Mouse (Mus musculus) embryonic facial prominence, embryonic 14.5 days (tissue): Measurements from ENCODE around the gene Ptpn6. TPM values are rescaled to one million over a fixed set of nuclear protein-coding genes. Genes with fewer than 3 reads are reported as not detected.

Experiments
- ATAC-seq: fragments of 200-750 bp; cut with Nextera tagmentation; 2 replicates; pipeline ENCODE4 v1.8.0; 2017; ENCODE audit warnings: low read depth, moderate number of reproducible peaks, moderate TSS enrichment
- DNase-seq: peaks from one replicate; pipeline ENCODE4 v3.0.0-alpha.2; 2015; ENCODE audit warnings: low spot score
- H3K27ac ChIP-seq: fragments of 300-500 bp; sonication (generic); replicated peaks from 2 replicates; pipeline ENCODE4 v1.5.1; 2014; ENCODE audit warnings: low read depth, mild to moderate bottlenecking, low read length, moderate library complexity
- H3K27me3 ChIP-seq: fragments of 300-500 bp; sonication (generic); replicated peaks from 2 replicates; pipeline ENCODE4 v1.6.1; 2014; ENCODE audit warnings: low read length; ENCODE audit not compliant: control insufficient read depth, insufficient read depth
- H3K36me3 ChIP-seq: fragments of 300-500 bp; sonication (generic); 2 replicates; pipeline ENCODE4 v1.6.1; 2014; ENCODE audit warnings: low read length, mixed read lengths; ENCODE audit not compliant: control insufficient read depth, insufficient read depth
- H3K4me1 ChIP-seq: fragments of 300-500 bp; sonication (generic); 2 replicates; pipeline ENCODE4 v1.6.1; 2014; ENCODE audit warnings: antibody characterized with exemption, low read length; ENCODE audit not compliant: control insufficient read depth, insufficient read depth
- H3K4me2 ChIP-seq: fragments of 300-500 bp; sonication (generic); 2 replicates; pipeline ENCODE4 v1.6.1; 2014; ENCODE audit warnings: low read depth, mild to moderate bottlenecking, low read length, moderate library complexity, mixed read lengths
- H3K4me3 ChIP-seq: fragments of 300-500 bp; sonication (generic); 2 replicates; pipeline ENCODE4 v1.5.1; 2014; ENCODE audit warnings: low read depth, mild to moderate bottlenecking, low read length
- H3K9ac ChIP-seq: fragments of 300-500 bp; sonication (generic); 2 replicates; pipeline ENCODE4 v1.6.1; 2014; ENCODE audit warnings: low read depth, mild to moderate bottlenecking, low read length, moderate library complexity, mixed read lengths
- H3K9me3 ChIP-seq: fragments of 300-500 bp; sonication (generic); 2 replicates; pipeline ENCODE4 v1.6.1; 2016; ENCODE audit warnings: low read length; ENCODE audit not compliant: control insufficient read depth
- WGBS: fragments of 180-500 bp; shearing (Covaris S2); extraction: QIAGEN DNeasy Blood & Tissue Kit; methylation state at CpG from one replicate; pipeline ENCODE4 v1.1.7; 2014; 5-methylcytosine and 5-hydroxymethylcytosine counted together
- polyA plus RNA-seq: library from polyadenylated mRNA; unstranded; fragments of >200 nt; fragmentation: Nextera tagmentation; extraction: Ambion mirVana; gene quantifications from 2 replicates; pipeline ENCODE4 v1.2.1, GENCODE M21; 2014

Ptpn6 gene
- polyA plus RNA-seq, 1 experiment from 2014 or later = 14.3 TPM

- peak within 1 kb of the TSS; percentile 54 for H3K4me3 ChIP-seq
These were observed 2.6 kb upstream of the Ptpn6 start, which contains the start of gene Grcc10 for GRCm38 (mm10) chr6:124740888-124741761. Grcc10 (minus strand) TSS chr6:124741374.

GRCm38 (mm10) chr6:124740211-124740887 is 1.8 kb upstream of the Ptpn6 start:
- ATAC-seq (peak; percentile 14), DNase-seq (peak; percentile 88)
- no peaks in the 10 kb centered on the region for H3K27me3 ChIP-seq
- peak overlapping the region; percentile 86 for H3K9ac ChIP-seq
- peak overlapping the region; percentile 54 for H3K4me3 ChIP-seq
- peaks cover 31% of the 10 kb centered on the region for H3K36me3 ChIP-seq
- H3K4me1 ChIP-seq = peaks cover 18% of the 10 kb centered on the region
- WGBS = 1% methylated on average over 28 of the region's 29 CpGs
- peak overlapping the region; percentile 97 for H3K27ac ChIP-seq
- H3K4me2 ChIP-seq = peak overlapping the region; percentile 87
- H3K9me3 ChIP-seq = no peaks in the 10 kb centered on the region

More at GRCm38 (mm10) chr6:124740888-124741761, 2.6 kb upstream of the Ptpn6 start, which contains the start of gene Grcc10:
- DNase-seq (peak; percentile 98), ATAC-seq (peak; percentile 84)
- no peaks in the 10 kb centered on the region for H3K27me3 ChIP-seq
- under 1% methylated on average over 41 of the region's 41 CpGs for WGBS
- peak within 1 kb of the TSS; percentile 86 for H3K9ac ChIP-seq
- peak within 1 kb of the TSS; percentile 87 for H3K4me2 ChIP-seq
- peaks cover 20% of the 10 kb centered on the region for H3K4me1 ChIP-seq
- H3K9me3 ChIP-seq = no peaks in the 10 kb centered on the region
- H3K27ac ChIP-seq = peak within 1 kb of the TSS; percentile 97
- H3K36me3 ChIP-seq = peaks cover 31% of the 10 kb centered on the region

DNA sequence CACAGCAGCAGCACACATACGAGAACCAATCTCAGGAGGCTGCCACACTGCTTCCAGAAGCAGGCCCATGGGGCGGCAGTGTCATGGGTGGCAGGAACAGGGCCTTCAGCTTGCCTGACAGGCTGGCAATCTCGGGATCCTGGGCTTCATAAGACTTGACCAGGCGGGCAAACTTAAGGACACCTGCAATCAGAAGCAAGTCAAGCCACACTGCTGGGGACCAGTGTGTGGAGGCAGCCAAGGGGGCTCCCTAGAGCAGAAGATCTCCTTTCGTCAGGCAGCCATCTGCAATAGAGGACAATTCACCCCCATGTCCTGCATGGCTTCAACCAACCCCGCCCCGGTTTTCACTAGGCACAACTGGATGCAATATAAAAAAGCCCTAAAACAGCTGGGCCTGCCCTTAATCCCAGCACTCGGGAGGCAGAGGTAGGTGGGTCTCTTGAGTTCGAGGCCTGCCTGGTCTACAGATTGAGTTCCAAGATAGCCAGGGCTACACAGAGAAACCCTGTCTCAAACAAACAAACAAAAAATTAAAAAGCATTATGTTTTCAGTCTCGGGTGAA is 800 bp upstream of the Ptpn6 start:
- peaks cover 16% of the 10 kb centered on the region for H3K4me1 ChIP-seq
- WGBS = 83% methylated on average over 10 of the region's 10 CpGs
- ATAC-seq (no peak), DNase-seq (no peak)
- no peaks in the 10 kb centered on the region for H3K27me3 ChIP-seq
- H3K4me3 ChIP-seq = no peak overlapping the region
- H3K4me2 ChIP-seq = peak overlapping the region; percentile 87; the same call in 1 of the 2 replicates
- H3K36me3 ChIP-seq = peaks cover 22% of the 10 kb centered on the region
- peak overlapping the region; percentile 97; the same call in 1 of the 2 replicates for H3K27ac ChIP-seq
- H3K9ac ChIP-seq = no peak overlapping the region
- no peaks in the 10 kb centered on the region for H3K9me3 ChIP-seq

- WGBS = 90% methylated on average over 11 of the region's 11 CpGs
These were observed 1.5 kb downstream of the Ptpn6 start for GRCm38 (mm10) chr6:124737040-124737439.

GRCm38 (mm10) chr6:124734417-124734816 is 4.1 kb downstream of the Ptpn6 start:
- H3K27me3 ChIP-seq = no peaks in the 10 kb centered on the region
- H3K4me3 ChIP-seq = no peak overlapping the region
- whole genome bisulfite sequencing = 84% methylated on average over 3 of the region's 3 CpGs
- H3K4me2 ChIP-seq = no peak overlapping the region
- H3K27ac ChIP-seq = no peak overlapping the region
- H3K36me3 ChIP-seq = no peaks in the 10 kb centered on the region
- H3K9ac ChIP-seq = no peak overlapping the region
- ATAC-seq = no peak
- H3K9me3 ChIP-seq = no peaks in the 10 kb centered on the region
- peaks cover 8% of the 10 kb centered on the region for H3K4me1 ChIP-seq
- no peak for DNase-seq

More at GRCm38 (mm10) chr6:124737040-124737439, 1.5 kb downstream of the Ptpn6 start:
- H3K4me3 ChIP-seq = no peak overlapping the region
- no peaks in the 10 kb centered on the region for H3K27me3 ChIP-seq
- ATAC-seq = no peak
- H3K9me3 ChIP-seq = no peaks in the 10 kb centered on the region
- H3K4me1 ChIP-seq = peaks cover 16% of the 10 kb centered on the region
- no peaks in the 10 kb centered on the region for H3K36me3 ChIP-seq
- H3K4me2 ChIP-seq = no peak overlapping the region
- no peak for DNase-seq
- H3K27ac ChIP-seq = no peak overlapping the region
- no peak overlapping the region for H3K9ac ChIP-seq

DNA sequence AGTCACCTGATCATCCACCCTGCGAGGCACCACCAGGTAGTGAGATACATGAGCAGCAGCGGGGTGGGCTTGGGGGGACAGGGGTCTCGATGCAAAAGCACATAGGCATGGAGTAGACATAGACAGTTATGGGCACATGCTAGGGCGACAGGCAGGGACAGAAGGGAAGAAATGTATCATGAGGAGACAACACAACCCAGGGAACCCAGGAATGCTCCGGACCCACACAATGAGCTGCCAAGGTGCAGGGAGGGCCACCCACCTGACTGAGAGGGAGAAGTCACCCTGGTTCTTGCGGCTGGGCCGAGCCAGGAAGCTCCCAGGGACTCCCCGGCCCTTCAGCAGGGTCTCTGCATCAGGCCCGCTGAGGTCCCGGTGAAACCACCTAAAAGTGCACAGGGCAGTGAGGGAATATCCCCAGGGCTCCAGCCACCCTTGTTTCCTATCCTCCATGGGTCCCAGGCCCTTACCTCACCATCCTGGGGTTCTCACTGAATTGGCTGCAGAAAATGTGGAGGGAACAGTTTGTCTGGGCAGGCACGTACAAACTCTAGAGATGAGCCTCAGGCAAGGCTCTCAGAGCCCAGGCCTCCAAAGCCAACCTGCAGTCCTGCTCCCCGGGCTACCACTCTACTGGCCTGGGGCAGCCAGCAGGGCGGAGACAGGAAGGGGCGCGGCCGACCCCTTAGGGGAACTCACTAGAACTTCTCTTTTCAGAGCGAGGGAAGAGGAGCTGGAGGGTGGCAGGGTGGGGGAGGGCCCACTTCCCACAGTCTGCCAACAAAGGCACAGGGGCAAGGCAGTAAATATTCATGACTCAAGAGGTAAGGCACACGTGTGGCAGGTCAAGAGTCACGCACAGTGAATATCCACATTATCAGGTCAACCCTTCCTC is 5.8 kb downstream of the Ptpn6 start:
- H3K27ac ChIP-seq = no peak overlapping the region
- no peak for ATAC-seq
- 44% methylated on average over 16 of the region's 19 CpGs for WGBS
- H3K9ac ChIP-seq = no peak overlapping the region
- H3K4me1 ChIP-seq = no peaks in the 10 kb centered on the region
- H3K36me3 ChIP-seq = no peaks in the 10 kb centered on the region
- H3K27me3 ChIP-seq = no peaks in the 10 kb centered on the region
- no peak overlapping the region for H3K4me2 ChIP-seq
- no peak overlapping the region for H3K4me3 ChIP-seq
- no peak for DNase-seq
- no peaks in the 10 kb centered on the region for H3K9me3 ChIP-seq

DNA sequence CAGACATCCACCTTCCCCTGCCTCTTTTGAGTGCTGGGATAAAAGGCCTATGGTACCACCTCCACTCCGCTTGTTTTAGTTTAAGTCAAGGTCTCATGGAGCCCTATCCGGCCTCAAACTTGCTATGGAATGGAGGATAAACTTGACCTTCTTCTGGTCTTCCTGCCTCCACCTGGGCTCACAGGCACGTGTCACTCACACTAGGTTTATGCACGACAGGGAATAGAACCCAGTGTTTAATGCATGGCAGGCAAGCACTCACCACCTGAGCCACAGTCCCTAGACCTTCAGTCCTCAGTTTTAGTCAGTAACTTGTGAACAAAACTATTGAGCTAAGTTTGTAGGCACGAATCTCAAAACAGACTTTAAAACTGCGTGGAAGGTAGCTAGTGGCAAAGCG is 7.5 kb downstream of the Ptpn6 start:
- ATAC-seq = no peak
- Histone ChIP-seq H3K27me3 (no peaks in the 10 kb centered on the region), H3K4me3 (no peak overlapping the region), H3K36me3 (no peaks in the 10 kb centered on the region), H3K4me1 (no peaks in the 10 kb centered on the region), H3K27ac (no peak overlapping the region), H3K4me2 (no peak overlapping the region), H3K9me3 (no peaks in the 10 kb centered on the region), H3K9ac (no peak overlapping the region)
- WGBS = 79% methylated on average over 7 of the region's 7 CpGs
- DNase-seq = no peak
